Mouse (Mus musculus): ENCODE data around the gene Armcx6.

- TF ChIP-seq CTCF (IDR thresholded peaks at IDR 0.05; ENCODE audit: low read depth) (no peak), EP300 (IDR thresholded peaks at IDR 0.05; ENCODE audit: low read depth) (no peak)
Measured at GRCm38 (mm10) chrX:134757293-134757995, 6.2 kb upstream of the Armcx6 start.

All from heart, postnatal 0 days (tissue).